Mouse (Mus musculus) Muller cell, postnatal 12 days (primary cell): Measurements from ENCODE around the gene Lrrk1.
A peak's percentile ranks its signal among the peaks of the same experiment; 100 is the strongest.
"Not testable (repeated sequence)": the region's sequence is repeated elsewhere in the genome, so short reads cannot be mapped to it uniquely, and the experiment has no call there.

Source experiments
- DNase-seq: peaks from one replicate; pipeline ENCODE4 v3.0.0-alpha.2; 2015; ENCODE audit errors: inconsistent ontology term

The Lrrk1 gene

DNA sequence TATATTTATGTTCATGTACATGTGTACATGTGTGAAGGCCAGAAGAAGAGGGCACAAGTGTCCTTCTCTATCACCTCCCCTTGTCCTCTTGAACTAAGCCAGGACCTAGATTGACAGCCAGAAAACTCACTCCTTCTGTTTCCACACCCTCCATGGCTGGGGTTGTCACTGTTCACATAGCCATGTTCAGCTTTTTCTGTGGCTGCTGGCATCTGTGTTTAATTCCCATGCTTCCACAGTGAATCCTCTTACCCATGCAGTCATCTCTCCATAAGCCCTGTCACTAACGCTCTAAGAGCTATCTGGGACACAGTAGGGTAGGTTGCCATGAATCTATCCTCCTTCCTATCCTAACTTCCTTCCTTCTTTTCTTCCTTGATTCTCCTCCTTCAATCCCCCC lies 192.3 kb downstream of the Lrrk1 start:
- no peak for DNase-seq

DNA sequence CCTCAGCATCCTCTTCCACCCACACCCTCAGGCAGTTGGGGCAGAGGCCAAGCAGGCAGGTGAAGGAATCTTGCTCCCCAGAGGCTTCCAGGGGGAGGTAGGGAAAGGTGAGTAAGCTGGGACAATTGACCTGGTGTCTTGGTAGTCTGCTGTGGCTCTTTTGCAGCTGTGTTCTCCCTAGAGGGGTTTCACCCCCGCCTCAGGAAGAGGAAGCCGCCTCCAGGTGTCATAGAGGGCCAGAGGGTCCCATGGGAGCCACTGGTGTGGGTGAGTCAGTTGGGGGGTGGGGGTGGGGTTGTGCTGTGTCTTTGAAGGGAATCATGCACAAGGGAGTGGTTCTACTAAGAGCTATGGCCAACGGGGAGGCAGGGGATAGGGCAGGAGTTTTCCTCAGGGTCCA lies 193.6 kb downstream of the Lrrk1 start:
- DNase-seq: no peak

DNA sequence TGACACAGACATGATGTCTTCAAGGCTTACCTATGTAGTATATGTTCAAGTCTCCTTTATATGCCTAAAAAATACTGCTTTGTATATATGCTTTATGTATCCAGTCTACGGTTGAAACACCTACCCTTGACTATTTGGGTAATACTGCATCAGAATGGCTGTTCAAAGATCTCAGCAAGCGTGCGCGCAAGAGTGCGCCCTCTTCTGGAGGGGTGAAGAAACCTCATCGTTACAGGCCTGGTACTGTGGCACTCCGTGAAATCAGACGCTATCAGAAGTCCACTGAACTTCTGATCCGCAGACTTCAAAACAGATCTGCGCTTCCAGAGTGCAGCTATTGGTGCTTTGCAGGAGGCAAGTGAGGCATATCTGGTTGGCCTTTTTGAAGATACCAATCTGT lies 197.8 kb downstream of the Lrrk1 start:
- DNase-seq: not testable (repeated sequence)

DNA sequence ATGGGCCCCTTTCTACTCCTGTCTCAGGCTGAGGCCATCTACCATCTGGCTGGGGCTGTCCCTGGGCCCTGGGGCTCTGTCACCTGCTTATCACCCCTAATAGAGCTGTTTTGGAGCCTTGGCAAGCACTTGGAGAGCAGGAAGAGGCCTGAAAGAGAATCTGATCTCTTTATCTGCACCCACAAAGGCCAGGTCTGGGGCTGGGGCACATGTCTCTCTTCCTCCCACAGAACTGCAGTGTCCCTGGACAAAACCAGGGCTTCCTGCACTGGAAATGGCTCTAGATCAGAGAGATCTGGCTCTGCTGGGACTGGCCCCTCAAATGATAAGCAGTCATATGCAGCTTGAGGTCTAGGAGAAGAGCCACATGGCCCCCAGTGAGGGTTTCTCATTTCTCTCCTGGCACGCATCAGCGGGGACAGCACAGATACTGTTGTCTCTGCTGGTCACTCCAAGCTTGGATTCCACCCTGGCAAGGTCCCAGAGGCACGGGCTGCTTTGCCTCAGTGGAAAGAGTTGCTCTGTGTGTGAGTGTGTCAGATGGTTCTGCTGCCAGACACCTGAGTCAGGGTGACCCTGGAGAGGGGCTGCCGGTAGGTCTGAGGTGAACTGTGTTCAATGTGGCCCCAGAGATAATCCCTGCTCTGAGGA lies 200.4 kb downstream of the Lrrk1 start:
- no peak for DNase-seq

DNA sequence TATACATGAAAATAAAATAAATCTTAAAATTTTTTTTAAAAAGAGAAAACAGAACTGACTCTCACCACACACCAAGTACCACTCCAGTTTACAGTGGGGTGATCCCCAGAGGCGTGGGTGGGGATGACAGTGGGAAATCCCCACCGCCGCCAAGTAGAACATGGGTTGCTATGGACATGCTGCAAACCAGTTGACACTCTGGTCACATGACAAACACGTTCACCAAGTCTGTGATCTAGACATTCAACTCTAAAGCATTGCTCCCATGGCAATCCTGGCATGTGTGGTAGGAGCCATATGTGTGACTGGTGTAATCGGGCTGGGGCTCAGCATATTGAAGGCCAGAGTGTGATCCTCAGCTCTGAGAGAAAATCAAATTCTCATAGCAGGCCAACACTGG lies 202.8 kb downstream of the Lrrk1 start:
- no peak for DNase-seq

DNA sequence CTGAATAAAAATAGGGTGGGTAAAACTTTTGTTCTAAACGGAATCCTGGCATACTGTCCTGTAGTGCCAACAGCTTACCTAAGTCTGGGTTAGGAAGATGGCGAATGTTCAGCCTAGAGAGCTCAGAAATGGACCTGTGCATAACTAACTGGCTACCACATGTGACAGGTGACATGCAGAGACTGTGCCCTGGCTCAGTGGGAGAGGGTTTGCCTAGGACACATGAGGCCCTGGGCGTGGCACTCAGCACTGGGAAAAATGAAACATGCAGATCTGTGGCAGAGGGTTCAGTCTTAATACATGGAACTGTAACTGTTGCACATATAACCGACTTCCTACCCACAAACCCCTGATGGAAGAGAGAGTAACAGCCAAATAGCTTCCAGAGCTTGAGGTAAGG lies 204.1 kb downstream of the Lrrk1 start:
- DNase-seq: no peak

DNA sequence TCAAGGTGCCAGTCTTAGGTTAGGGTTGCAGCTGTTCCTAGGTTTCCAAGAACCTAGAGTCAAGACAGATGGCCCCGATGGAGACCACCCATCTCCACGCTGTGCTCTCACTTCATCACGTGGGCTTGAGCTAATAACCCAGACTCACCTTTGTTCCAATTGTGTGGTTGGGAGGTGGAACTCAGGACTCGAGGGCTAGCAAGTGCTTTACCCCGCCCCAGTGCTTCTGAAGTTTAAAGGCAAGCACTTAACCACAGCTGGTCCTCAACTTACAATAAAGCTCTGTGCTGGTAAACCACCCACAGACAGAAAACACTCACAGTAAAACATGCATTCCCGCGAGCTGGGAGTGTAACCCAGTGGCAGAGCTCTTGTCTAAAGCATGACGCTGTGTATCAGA lies 204.7 kb downstream of the Lrrk1 start:
- DNase-seq: no peak

DNA sequence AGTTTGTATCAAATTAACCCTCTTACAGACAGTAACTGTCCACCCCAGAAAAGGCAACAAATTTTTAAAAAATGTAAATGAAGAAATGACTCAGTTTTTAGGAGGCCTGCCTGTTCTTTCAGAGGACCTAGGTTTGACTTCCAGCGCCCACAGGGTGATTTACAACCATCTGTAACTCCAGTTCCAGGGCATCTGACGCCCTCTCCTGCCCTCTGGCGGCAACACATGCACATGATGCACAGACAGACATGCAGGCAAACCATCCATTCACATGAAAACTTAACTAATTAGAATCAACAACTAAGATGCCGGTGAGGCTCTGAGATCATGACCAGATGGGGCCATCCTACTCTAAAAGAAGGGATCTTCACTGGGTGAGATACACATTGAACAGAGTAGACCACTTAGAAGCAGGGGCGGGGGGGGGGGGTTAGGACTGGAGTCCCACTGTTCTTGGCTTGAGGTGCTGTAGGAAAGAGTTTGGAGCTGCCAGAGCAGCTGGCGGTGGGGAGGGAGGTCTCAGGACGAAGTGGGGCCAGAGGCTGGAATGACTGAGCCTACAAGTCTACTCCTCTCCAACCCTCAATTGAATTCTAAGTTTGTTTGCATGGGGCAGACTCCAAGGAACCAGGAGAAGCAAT lies 206.0 kb downstream of the Lrrk1 start:
- no peak for DNase-seq

DNA sequence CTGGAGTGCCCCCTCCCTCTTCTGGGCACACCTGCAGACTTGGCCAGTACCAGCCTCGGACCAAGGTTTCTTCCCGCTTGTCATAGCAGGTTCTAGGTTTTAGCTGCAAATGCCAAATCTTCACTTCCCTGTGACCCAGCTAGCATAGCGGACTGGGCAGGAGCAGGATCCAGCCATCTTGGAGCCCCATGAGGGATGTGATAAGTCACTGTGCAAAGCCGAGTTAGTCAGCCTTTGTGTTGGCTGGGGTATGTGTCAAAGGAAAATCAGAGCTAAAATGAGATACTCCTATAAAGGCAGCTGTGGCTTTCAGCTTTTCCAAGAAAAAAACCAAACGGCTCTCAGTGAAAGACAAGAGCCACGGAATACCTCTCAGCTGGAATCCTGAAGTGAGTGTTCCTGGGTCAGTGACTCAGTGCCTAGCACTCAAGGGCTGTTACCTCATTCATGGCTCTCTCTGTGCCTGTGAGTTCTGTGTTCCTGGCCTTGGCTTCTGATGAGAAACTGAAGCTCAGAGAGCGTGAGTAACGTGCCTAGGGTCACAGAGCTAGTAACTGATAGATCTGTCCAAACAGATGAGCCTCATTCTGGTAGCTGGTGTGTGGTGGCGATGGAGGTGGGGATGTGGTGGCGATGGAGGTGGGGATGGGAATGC lies 207.3 kb downstream of the Lrrk1 start:
- peak; percentile 84 for DNase-seq

DNA sequence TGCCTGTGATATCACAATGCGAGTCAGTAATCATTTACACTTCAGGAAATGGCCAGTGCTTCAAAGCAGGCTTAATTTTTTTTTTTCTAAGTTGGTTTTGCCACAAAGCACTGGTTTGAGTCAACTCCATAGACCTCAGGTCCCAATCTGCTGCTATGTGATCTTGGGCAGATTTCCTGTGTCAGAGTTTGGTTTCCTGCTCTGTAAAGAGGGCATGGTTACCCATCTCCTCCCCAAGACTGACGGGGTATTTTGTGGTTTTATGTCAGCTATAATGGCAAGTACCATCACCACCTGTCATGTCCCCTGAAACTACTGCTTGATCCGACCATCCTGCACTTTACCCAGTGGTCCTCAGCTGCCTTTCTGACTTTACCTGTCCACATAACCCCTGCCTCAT lies 207.9 kb downstream of the Lrrk1 start:
- DNase-seq: peak; percentile 33

DNA sequence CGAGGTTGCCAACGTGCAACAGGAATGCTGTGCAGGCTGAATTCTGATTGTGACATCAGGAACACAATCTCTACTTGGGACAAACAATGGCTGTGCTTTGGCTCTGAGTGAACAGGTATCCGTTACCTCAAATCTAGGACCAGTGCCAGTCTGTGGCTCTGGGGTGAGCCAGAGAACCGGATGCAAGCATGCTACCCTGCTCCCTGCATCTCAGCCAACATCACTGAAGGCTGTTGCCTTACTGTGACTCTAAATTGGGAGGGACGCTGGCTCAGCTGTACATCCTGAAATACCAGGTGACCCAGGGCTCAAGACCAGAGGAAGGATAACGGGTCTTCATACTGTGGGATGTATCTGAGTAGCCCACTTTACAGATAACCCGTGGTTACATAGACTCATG lies 208.4 kb downstream of the Lrrk1 start:
- peak; percentile 20 for DNase-seq

DNA sequence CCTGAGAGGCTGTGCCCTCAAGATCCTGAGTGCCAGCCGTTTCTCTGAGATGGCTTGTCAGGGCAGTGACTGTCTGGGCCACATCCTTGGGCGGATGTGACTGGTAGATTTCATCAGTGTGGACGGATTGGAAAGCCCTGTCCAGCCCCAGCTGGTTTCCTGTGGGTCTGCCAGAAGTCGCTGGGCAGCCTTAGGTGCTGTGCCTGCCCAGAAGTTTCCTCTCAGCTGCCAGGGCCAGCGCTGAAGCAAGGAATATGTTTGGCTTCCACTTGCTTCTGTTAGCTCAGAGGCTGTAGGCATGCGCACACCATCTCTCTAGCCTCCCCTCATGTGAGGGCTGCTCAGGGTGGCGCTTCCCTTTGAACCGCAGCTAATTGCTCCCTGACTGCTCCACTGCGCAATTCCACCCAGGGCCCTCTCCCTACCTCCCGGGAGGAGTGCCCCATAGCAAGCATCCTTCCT lies 209.0 kb downstream of the Lrrk1 start:
- DNase-seq: peak; percentile 77

DNA sequence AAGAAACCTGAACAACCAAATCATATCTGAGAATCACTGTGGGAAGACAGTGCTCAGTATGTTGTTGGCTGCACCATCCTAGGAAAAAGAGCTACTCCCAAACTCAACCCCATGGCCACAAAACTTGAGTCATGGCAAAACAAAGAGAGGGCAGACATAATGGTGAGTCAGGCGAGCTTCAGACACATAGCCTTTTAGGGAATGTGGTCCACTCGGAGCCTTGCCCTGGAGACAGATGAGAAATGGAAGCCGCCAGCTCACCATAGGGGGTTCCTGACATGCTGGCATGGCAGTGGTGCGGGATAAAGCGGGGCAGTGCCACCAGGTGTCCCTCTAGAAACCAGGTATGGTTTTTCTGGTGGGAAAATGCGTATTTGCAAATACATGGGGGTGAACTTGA lies 210.0 kb downstream of the Lrrk1 start:
- DNase-seq: peak; percentile 86

DNA sequence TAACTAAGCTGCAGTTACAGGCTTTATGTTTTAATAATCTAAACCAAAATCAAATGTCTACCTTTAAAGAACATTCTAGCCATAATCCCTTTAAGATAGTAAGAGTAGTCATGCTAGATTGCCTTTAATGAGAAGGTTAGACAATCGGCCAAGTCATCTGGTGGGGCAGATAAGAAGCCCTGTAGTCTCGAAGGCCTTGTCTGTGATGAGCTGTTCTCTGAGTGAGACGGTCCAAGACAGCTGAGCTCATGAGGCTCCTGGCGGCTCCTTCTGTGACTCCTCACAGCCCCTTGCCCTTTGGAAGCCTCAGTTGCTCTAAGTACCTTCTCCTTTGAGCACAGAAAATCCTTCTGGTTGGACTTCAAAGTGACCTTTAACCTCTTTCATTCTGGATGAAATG lies 211.2 kb downstream of the Lrrk1 start:
- DNase-seq: no peak
